Mouse (Mus musculus) right cerebral cortex, postnatal 4 days (tissue): ENCODE measurements around the gene Rpl10a.
"Not testable (repeated sequence)": the region's sequence is repeated elsewhere in the genome, so short reads cannot be mapped to it uniquely, and the experiment has no call there.

Experiments
- DNase-seq: peaks from one replicate; pipeline ENCODE4 v3.0.0-alpha.2; 2022

Gene Rpl10a

GRCm38 (mm10) chr17:28310831-28311230 is 17.4 kb upstream of the Rpl10a start:
- DNase-seq = no peak

- no peak for DNase-seq
Observed at GRCm38 (mm10) chr17:28311366-28312132, 16.7 kb upstream of the Rpl10a start.

GRCm38 (mm10) chr17:28312232-28313211 is 15.7 kb upstream of the Rpl10a start:
- no peak for DNase-seq

- peak; percentile 91 for DNase-seq
Observed at GRCm38 (mm10) chr17:28313212-28313879, 14.9 kb upstream of the Rpl10a start, which contains the start of gene Fance. Gene Fance, plus strand, starts transcription at chr17:28313519.

GRCm38 (mm10) chr17:28313880-28314225 is 14.4 kb upstream of the Rpl10a start:
- peak; percentile 43 for DNase-seq

GRCm38 (mm10) chr17:28315611-28316160 is 12.6 kb upstream of the Rpl10a start:
- DNase-seq = no peak

GRCm38 (mm10) chr17:28316476-28316875 is 11.8 kb upstream of the Rpl10a start:
- DNase-seq = no peak

- no peak for DNase-seq
Observed at GRCm38 (mm10) chr17:28317091-28317490, 11.2 kb upstream of the Rpl10a start.

- DNase-seq = no peak
Observed at GRCm38 (mm10) chr17:28317725-28318124, 10.5 kb upstream of the Rpl10a start.

- DNase-seq = no peak
Observed at GRCm38 (mm10) chr17:28321700-28322099, 6.6 kb upstream of the Rpl10a start.

- DNase-seq = no peak
Observed at GRCm38 (mm10) chr17:28323786-28324185, 4.5 kb upstream of the Rpl10a start.

- DNase-seq = not testable (repeated sequence)
Observed at GRCm38 (mm10) chr17:28324416-28324815, 3.9 kb upstream of the Rpl10a start.

GRCm38 (mm10) chr17:28325751-28326150 is 2.5 kb upstream of the Rpl10a start:
- DNase-seq = no peak

- no peak for DNase-seq
Observed at GRCm38 (mm10) chr17:28326951-28327350, 1.3 kb upstream of the Rpl10a start.

GRCm38 (mm10) chr17:28327673-28328325 is 472 bp upstream of the Rpl10a start:
- DNase-seq = no peak

GRCm38 (mm10) chr17:28328946-28329345 is 675 bp downstream of the Rpl10a start:
- no peak for DNase-seq

- no peak for DNase-seq
Observed at GRCm38 (mm10) chr17:28329503-28330231, 1.4 kb downstream of the Rpl10a start.

GRCm38 (mm10) chr17:28330232-28330546 is 1.9 kb downstream of the Rpl10a start:
- DNase-seq = no peak

GRCm38 (mm10) chr17:28330590-28330989 is 2.3 kb downstream of the Rpl10a start:
- DNase-seq = not testable (repeated sequence)

GRCm38 (mm10) chr17:28331241-28332112 is 3.2 kb downstream of the Rpl10a start:
- no peak for DNase-seq
